Comparison of ENCODE assay signal across 1 mouse cellular context in the genomic region with DNA sequence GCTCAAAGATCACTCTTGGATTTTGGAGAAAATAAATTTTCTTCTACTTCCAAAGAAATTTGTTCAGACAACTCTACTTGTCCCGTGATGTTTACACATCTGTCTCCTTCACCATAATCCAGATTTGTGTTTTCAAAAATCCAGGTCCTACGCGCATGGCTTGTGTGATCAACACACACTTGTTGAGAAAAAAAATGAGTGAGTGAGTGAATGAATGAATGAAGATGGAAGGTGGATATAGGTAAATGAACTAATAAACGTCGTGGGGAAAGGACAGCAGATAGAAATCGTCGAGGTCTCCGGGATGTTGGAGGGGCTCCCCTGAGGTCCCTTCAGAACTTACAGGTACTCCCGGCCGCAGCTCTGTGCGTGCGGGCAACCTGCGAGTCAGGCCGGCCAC.
TF ChIP-seq lines count a peak whose summit lies in the region.

No protein-coding gene starts in this region.

TF ChIP-seq in MEL, 35 proteins besides CTCF, POLR2A, EP300 and RAD21 (continued from another document):
- TF ChIP-seq SMC3 (IDR thresholded peaks at IDR 0.05; ENCODE audit: low read depth, low read length), result no peak
- TF ChIP-seq POLR2AphosphoS2 (IDR thresholded peaks at IDR 0.05; ENCODE audit: low read length), result no peak
- TF ChIP-seq ZNF384 (IDR thresholded peaks at IDR 0.05; ENCODE audit: low read depth, low read length), result peak; percentile 55; the same call in 1 of the 2 replicates
- no peak for TF ChIP-seq TCF12 (IDR thresholded peaks at IDR 0.05; ENCODE audit: low read depth, low read length)
- peak; percentile 39; the same call in 1 of the 2 replicates for TF ChIP-seq MAX (IDR thresholded peaks at IDR 0.05; ENCODE audit: low read length)
- 0 out of 2 replicates have a peak, but pooled peaks have one; percentile 6 for TF ChIP-seq MYC (IDR thresholded peaks at IDR 0.05; ENCODE audit: low read depth, low read length)
- TF ChIP-seq ELF1 (IDR thresholded peaks at IDR 0.05; ENCODE audit: low read depth, low read length), result no peak
- no peak for TF ChIP-seq USF2 (IDR thresholded peaks at IDR 0.05; ENCODE audit: borderline replicate concordance in 1 of 2, insufficient read depth in 1 of 2, low read depth in 1 of 2, low read length in 2 of 2)
- TF ChIP-seq POLR2AphosphoS5 (IDR thresholded peaks at IDR 0.05; ENCODE audit: borderline replicate concordance, low read depth, low read length), result no peak
TF ChIP-seq in MEL: peak in this region for 4.
